Mouse (Mus musculus): Measurements from ENCODE around the gene Selenof.
A peak's percentile ranks its signal among the peaks of the same experiment; 100 is the strongest.

The Selenof gene

DNA sequence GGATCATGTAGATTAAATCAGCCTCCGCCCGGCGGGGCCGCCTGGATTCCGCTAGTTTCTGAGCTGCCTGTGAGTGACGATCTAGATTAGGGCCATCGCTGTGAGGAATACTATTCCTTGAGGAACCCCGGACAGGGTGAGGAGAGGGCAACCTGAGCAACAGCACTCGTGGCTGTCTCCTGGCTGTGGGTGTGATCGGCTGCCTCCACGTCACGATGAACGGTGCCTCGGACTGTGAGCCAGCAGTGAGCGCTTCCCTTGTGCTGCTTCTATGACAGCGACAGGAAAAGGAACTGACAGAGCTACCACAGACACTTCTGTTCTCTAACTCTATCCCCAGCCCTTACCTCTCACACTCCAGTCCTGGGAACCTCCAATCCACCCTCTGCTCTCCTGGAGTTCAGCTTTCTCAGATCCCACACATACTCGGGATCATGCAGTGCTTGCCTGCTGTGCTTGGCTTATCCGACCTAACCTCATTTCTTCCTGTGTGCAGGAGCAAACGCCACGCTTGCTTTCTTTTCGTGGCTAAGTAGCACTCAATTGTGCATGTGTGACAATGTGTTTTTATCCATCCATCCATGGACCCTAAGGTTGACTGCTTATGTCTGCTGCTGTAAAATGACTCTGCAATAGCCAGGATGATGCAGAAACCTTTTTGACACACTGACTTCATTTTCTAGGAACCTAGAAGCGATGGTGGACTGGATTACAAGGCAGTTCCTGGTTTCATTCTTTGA is 8.4 kb upstream of the Selenof start:
- DNase-seq (ENCODE audit: low read depth, low spot score), result peak; percentile 34

DNA sequence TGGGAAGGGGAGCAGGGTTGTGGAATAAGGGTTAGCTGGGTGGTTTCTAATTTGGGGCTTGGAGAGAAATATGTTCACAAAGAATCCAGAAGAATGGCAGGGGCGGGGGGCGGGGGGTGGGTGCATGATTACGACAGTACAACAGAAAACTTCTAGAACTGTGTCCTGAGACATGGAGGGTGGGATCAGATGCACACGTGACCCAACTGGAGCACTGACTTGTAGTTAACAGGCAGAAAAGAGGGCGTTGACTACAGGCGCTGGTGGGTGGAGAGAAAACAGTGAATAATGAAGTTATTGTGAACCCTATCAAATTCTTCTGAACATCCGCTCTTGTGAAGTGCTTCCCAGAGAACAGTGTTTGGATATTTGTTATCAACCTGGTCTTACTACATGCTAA is 6.2 kb upstream of the Selenof start:
- peak; percentile 52 for DNase-seq (ENCODE audit: low read depth, low spot score)

DNA sequence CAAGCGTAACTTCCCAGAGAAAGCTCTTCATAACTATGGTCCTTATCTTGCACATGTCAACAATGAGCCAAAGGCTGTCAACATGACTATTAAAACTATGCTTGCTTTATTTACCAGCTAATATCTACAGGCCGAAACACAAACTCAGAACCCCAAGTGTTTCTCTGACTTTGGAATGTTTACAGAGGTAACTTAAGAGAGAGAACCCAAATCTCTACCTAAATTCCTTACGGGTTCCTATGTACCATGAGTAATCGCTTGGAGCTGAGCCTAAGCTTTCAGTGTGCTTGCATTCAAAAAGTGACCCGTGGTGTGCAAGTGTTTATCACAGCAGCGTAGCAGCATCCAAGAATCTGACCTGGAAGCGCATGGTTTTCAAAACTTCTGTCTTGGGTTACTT is 4.9 kb upstream of the Selenof start:
- no peak for DNase-seq (ENCODE audit: low read depth, low spot score)

DNA sequence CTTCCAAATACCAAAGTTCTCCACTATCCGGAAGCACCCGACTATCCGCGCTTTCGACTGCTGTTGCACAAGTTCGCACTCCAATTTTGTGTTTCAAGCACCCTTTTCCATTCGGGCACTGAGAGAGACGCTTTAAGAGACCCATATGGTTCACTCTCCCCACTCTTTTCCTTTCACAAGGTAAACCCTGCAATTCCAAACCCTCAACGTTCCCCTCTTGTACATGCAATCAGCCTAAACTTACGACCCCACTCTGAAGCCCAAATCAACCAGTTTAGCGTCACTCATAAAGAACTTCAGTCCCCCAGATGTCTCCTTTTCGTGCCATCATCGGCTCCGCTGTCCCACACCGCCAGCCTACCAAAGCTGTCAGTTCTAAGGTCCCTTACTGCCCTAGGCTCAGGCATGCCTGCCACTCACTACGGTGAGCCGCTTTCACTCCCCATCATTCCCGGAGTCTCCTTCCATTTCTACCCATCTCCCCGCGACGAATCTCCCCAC is 1.2 kb upstream of the Selenof start:
- no peak for DNase-seq (ENCODE audit: low read depth, low spot score)

DNA sequence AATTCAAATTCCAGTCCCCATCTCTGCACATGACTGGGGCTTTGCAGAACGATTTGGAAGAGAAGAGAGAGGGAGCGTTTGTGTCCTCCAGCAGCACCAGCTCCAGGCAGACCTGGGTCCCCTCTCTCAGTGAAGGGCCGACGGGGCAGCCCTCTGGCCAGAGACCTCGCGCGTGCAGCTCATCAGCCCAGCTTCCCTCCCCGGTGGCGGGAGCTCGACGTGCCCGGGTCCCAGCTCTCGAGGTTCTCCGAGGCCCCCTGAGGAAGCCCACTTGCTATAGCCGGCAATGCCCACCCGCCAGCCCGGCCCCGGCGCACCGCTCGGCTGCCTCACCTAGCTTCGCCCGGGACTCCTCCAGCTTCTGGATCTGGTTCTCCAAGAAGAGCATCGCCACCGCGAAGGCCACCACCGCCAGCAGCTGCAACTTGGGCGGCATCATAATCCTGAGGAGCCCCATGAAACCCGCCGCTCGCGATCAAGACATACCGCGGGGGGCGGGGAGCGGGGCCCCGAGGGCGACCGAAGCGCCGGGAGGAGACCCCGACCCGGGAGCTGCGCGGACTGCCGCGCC is 618 bp upstream of the Selenof start:
- DNase-seq (ENCODE audit: low read depth, low spot score), result peak; percentile 57

DNA sequence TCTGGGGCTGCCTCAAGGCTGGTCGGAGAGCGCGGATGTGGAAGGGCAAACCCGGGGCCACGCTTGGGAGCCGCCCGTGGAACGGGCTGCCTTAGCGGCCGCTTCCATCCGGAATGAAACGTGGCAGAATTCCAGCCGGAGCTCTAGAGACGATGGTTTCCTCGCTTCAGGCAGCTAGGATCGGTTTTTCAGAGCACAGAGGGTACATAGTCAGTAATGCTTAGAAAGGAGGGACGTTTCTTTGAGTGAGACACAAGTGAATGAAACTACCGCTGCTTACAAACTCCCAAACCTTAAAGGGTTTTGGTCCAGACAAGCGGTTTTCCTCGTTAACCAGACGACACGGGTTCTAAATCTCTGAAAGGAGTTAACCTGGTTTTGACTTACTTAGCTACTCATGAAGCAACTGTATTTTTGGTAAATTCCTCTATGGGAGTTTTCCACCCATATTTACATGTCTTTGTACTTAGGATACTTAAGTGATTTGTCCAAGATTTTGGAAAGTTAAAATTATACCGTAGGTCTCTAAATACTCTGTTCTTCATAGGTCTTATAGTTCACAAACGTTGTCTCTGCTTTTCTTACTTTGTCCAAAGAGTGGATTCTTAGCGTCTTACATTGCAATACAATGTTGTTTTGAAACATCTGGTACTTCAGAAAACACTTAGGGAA is 848 bp downstream of the Selenof start:
- DNase-seq (ENCODE audit: low read depth, low spot score), result no peak

DNA sequence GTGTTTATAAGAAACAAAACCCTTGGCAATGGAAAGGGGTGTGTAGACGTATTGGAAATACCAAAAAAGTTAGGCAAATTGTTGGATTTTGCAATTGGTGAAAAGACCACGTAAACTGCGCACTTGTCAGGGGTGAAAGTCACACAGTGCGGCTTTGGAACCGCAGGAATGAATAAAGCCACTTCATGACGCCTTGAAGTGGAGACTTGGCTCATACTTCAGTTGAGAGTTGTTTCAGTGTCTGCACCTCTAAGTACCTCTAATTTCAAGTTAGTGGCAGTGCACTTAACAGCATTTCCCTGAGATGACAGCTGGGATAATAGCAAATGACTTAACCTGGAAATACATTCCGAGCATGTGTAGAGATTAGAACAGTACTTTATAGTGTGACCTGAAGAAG is 4.2 kb downstream of the Selenof start:
- no peak for DNase-seq (ENCODE audit: low read depth, low spot score)

DNA sequence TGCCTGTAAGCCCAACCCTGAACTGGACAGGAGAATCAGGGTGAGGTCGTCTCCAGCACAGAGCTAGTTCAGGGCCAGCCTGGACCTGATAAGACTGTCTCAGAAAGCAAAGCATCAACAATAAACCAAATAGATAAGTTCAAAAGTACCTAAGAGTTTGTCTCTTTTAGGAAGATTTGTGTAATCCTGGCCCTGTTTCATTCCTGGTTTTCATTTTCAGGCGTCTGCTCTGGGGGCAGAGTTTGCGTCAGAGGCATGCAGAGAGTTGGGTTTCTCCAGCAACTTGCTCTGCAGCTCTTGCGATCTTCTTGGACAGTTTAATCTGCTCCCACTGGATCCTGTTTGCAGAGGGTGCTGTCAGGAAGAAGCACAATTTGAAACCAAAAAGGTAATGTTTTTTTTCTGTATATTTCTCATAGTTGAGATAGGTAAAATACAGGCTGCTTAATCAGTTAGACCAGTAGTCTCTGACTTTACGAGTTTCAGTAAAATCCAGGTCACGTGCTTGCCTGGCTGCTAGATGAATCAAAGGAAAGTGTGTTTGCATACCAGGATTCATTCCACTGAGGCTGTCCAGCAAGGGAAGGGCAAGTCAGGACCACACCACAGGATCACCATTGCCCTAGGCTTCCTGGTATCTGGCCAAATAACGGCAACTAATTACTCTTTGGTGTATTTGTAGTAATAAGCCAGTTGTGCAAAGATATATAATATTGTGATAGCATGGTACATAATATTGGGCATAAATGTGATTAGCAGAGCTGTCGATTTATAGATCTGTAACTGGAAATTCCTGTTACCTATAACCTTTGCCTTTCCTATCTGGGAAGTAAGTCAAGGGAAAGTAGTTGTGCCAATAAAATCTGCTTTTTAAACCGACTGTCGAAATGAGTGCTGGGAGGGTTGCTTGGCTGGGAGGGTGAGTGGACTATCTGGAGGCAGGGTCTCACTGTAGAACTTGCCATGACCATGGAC is 7.5 kb downstream of the Selenof start:
- no peak for DNase-seq (ENCODE audit: low read depth, low spot score)

DNA sequence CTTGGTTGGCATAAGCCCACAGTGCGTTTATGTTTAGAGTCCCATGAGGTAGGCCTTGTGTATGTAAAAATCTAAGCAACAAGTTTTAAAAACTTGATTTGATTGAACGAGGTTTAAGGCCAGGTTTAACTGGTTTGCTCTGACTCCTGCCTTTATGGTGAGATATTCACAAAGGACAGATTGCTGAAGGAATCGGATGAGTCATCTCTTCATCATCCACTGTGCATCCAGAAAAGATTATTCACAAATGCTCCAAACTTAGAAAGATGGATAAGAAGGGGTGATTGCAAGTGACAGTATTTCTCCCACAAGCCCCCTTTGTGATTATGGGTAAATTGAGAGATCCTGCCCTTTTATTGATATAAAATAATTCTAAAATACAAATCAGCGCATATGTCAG is 8.8 kb downstream of the Selenof start:
- no peak for DNase-seq (ENCODE audit: low read depth, low spot score)

DNA sequence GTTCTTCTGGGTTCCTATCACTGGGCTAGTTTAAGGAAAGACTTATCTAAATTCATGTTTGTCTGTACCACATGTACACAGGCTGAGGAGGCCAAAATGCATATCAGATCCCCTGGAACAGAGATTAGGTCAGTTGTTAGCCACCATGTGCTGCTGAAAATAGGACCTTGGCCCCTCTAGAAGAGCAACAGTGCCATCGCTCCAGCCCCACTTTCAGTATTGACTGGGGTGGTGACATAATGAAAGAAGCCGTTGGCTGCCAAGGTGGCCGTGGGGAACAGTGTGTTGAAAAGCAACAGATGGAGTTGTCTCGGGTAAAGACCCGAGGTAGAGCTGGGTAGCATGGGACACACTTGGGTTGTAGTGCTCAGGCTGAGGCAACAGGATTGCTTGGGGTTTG is 9.7 kb downstream of the Selenof start:
- no peak for DNase-seq (ENCODE audit: low read depth, low spot score)

DNA sequence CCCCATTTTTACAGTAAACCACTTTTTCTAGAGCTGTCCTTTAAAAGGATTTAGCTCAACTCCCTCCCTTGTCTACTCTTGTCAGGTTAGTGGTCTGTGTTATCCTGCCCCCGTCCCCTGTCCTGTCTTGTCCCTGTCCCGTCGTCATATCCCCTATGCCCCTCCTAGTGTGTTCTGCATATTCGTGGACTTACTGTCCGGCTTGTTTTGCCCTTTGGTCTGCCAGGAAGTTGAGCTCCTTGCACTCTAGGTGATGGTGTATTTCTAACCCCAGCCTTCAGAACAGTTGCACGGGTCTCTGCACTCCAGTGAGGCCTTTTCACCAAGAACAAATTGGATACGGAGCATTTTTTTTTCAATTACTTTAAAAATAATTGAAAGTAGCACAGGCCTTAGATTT is 10.2 kb downstream of the Selenof start:
- no peak for DNase-seq (ENCODE audit: low read depth, low spot score)

DNA sequence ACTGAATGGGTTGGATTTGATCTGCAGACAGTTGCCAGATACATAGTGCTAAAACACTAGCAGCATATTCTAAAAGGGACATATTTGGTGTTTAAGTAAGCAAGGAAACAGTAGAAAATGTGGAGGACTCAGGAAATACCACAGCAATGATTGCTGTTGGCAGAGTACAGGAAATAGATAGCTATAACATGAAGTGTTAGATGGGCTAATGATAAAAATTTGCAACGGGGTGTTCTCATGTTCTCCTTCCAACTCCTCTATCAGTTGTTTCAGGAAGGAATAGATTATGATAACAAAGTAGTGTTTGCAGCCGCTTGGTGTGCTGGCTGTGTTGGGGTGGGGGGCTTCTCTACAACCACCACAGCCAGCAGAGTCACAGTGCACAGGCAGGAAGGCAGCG is 11.7 kb downstream of the Selenof start:
- DNase-seq (ENCODE audit: low read depth, low spot score), result no peak

DNA sequence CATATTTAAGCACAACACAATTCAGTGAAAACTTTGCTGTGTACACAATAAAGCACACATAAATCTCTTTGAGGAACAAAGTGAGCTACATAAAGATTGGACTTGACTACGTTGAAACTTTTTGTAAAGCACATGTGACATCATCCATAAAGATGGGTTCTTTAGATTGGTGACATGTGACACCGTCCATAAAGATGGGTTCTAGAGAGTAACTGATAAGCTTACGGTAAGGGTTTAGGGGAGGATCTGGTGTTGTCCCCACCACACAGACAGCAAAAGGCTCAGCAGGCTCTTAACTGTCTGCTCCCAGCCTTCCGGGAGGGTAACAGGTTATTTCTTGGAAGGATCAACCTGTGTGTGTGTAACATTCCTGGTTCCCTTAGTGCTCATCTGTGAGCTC is 12.2 kb downstream of the Selenof start:
- no peak for DNase-seq (ENCODE audit: low read depth, low spot score)

DNA sequence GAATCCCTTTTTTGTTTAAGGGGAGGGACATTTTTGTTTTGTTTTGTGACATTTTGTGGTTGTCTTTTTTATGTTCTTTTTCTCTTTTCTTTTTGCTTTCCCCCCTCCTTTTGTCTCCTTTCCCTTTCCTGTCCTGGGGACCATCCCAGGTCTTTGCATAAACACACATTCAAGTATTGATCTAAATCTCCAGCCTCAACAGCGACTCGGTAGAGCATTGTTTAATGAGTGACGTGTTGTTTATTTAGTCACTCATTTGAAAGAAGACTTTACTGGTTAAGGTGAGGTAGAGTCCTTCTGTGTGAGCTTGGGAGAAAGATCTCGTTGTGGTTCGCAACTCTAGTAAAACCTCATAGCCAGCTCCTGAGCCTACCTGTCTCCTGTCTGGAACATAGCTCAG is 13.7 kb downstream of the Selenof start:
- DNase-seq (ENCODE audit: low read depth, low spot score), result no peak

DNA sequence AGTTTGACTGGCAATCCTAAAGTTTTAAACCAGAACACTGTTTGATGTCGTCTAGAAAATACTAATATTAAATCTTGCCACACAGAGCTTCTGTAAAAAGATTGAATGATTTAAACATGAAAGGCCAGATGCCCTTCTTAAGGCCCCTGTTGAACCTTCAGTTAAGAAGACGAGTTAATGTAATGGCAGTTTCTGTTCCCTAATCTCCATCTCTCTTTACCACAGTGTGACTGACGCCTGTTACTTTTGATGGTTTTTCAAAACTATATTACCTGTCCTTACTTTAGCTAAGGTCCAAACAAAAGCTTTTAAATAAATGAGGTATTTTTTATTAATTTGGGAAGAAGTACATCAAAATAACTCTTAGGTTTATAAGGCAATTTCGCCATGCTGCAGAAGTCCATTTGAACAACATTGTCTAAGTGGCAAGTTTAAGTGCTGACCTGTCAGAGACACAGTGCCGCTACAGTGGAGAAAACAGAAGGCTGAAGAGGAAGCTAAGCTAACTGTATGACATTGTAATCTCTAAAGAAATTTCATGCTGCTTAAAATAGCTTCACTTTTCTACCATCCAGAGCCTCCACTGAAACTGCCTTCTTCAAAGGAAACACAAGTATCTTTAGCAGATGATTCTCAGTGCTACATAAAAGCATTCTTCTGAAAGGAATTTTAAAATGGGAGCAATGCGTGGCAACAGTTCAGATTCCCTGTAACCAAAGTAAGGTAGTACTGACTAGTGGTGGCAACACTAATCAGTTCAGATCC is 14.9 kb downstream of the Selenof start:
- DNase-seq (ENCODE audit: low read depth, low spot score), result no peak

DNA sequence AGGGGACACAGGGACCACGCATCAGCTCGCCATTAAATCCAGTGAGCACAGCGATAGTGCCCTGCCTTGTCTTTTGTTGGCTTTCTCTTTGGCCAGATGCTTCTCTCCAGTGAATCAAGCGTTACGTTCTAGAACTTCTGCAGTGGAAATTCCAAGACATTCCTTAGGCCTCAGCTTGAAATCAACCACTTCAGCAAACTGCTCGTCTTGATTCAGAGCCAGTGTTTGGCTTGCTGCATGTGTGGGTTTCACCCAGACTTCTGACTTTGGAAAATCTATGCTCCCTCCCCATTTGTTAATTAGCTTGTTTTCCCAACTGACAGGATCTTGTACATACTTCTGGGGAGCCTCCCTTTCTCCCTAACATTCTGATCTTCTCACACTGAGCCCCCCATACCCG is 16.6 kb downstream of the Selenof start:
- peak; percentile 28 for DNase-seq (ENCODE audit: low read depth, low spot score)

DNA sequence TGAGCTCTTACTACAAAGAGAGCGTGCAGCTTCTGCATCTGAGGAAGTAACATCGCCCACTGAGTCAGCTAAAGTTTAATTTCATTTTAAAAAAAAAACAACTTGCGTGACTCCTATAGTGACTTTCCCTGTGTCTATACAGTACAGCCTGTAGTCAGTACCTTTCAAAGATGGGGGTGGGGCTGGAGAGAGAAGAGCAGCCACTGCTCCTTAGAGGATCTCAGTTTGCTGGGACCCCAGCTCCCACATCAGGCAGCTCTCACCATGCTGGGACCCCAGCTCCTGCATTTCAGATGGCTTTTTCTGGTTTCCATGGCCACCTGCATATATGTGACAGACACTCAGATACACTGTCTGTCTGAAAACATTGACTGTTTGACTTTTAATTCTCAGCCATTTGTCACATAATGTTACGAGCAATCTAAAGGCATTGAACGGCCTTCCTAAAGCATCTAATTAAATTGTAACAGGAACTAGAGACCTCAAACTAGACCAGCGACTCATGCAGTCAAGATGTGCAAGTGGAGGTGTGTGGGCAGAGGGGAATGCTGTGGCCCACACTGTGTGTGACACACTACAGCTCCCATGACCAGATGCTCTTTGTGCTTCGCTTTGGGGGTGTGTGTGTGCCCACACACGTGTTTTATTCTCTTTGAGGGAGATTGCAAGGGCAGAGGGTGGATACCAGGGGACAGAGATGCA is 19.2 kb downstream of the Selenof start:
- DNase-seq (ENCODE audit: low read depth, low spot score), result no peak

DNA sequence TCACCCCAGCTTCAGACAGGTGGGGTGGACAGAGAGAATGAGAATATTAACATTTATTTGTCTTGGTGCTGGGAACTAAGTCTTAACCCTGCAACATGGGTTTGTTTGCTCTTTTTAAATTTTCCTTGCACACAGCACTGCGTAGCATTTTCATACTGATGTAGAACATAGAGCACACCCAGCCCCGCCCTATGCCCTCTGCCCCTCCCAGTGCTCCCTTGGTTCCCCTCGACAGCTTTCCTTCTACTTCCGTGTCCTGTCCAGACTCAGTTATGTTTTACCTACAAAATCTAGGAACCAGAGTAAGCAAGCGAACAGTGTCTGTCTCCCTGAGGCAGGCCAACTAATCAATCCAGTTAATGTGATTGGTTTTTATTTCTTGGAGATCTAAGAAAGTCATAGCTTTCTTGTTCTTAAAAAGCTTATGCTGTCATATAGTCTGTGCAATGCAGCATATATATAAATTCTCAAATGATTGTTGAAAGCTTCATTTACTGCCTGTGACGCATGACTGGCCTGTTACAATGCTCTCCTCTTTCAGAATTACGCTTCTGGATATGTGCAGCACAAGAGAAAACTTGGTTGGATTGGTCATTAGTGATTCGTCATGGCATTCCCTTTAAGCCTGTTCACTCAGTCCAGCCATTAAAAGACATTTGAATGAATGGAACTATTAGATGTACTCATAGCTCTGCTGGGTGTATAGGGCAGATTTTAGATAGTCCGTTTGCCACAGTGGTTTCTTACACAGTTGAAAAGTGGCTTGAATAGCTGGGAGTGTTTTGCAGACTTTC is 23.1 kb downstream of the Selenof start:
- no peak for DNase-seq (ENCODE audit: low read depth, low spot score)

DNA sequence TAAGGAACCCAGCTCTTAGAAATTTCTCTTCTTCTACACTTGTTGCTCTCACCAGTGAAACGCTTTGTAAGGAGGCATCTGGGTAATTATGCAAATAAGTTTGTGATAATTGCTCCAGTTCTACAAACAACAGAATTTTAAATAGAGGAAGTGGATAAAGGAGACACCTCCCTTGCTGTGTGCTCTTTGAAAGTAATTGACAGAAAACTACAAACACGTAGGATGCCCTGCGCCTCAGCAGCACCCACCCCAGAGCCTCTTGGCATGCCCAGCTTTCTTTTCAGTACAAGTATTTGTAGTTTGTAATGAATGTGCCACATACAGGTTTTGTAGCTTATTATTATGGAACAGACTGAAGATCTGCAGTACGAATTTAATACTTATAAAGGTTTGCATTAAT is 27.0 kb downstream of the Selenof start:
- no peak for DNase-seq (ENCODE audit: low read depth, low spot score)
